Mouse (Mus musculus): ENCODE results near the gene Usp18.

DNA sequence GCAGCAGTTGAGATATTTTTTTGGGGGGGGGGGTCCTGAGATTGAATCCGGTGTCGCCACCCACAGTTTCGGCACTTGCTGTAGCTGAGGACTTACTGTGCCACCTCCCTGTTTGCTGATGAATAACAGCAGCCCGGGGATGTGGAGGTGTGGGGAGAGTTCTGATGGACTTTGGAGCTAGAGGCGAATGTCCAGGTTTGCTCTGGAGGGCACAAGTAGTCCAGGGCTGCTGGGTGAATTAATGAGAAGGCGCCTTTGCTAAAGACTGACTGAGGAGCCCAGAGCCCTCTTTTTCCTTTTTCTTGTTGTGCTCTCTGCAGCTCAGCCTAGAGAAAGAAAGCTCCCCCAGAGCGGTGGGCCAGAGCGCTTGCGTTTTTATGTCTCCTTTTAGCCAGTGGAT lies 58.9 kb downstream of the Usp18 start:
- TF ChIP-seq USF1 (IDR thresholded peaks at IDR 0.05; ENCODE audit: low read depth) = no peak
- no peak for TF ChIP-seq CTCF (IDR thresholded peaks at IDR 0.05; ENCODE audit: control insufficient read depth, insufficient read depth, insufficient read length)
